Mouse (Mus musculus) neural tube, embryonic 11.5 days (tissue): ENCODE measurements around the gene Gm4869. TPM values are rescaled to one million over a fixed set of nuclear protein-coding genes. Genes with fewer than 3 reads are reported as not detected.

Source experiments
- ATAC-seq: fragments of 200-750 bp; cut with Nextera tagmentation; 2 replicates; pipeline ENCODE4 v1.8.0; 2017; ENCODE audit warnings: moderate number of reproducible peaks, mild to moderate bottlenecking, moderate TSS enrichment, moderate library complexity; ENCODE audit not compliant: insufficient read depth, low FRiP score, low TSS enrichment
- DNase-seq: peaks from one replicate; pipeline ENCODE4 v3.0.0-alpha.2; 2015; ENCODE audit warnings: low spot score
- H3K27ac ChIP-seq: fragments of 300-500 bp; sonication (generic); 2 replicates; pipeline ENCODE4 v1.5.1; 2014; ENCODE audit warnings: low read depth, mild to moderate bottlenecking, low read length
- H3K27me3 ChIP-seq: fragments of 300-500 bp; sonication (generic); 2 replicates; pipeline ENCODE4 v1.6.1; 2014; ENCODE audit warnings: mild to moderate bottlenecking, low read length, mixed read lengths; ENCODE audit not compliant: control insufficient read depth, insufficient read depth
- H3K36me3 ChIP-seq: fragments of 300-500 bp; sonication (generic); 2 replicates; pipeline ENCODE4 v1.6.1; 2014; ENCODE audit warnings: mild to moderate bottlenecking, low read length, moderate library complexity, mixed read lengths; ENCODE audit not compliant: control insufficient read depth, insufficient read depth
- H3K4me1 ChIP-seq: fragments of 300-500 bp; sonication (generic); 2 replicates; pipeline ENCODE4 v1.6.1; 2014; ENCODE audit warnings: low read length, mixed read lengths; ENCODE audit not compliant: control insufficient read depth, insufficient read depth
- H3K4me2 ChIP-seq: fragments of 300-500 bp; sonication (generic); 2 replicates; pipeline ENCODE4 v1.6.1; 2014; ENCODE audit warnings: low read depth, mild to moderate bottlenecking, moderate library complexity
- H3K4me3 ChIP-seq: fragments of 300-500 bp; sonication (generic); 2 replicates; pipeline ENCODE4 v1.5.1; 2014; ENCODE audit warnings: low read depth, low read length
- H3K9ac ChIP-seq: fragments of 300-500 bp; sonication (generic); 2 replicates; pipeline ENCODE4 v1.6.1; 2014; ENCODE audit warnings: mild to moderate bottlenecking, low read length
- H3K9me3 ChIP-seq: fragments of 300-500 bp; sonication (generic); 2 replicates; pipeline ENCODE4 v1.6.1; 2016; ENCODE audit warnings: low read length; ENCODE audit not compliant: control insufficient read depth
- WGBS: fragments of 180-500 bp; shearing (Covaris S2); extraction: QIAGEN DNeasy Blood & Tissue Kit; methylation state at CpG from one replicate; pipeline ENCODE4 v1.1.7; 2014; 5-methylcytosine and 5-hydroxymethylcytosine counted together
- polyA plus RNA-seq: library from polyadenylated mRNA; unstranded; fragments of >200 nt; fragmentation: Nextera tagmentation; extraction: Ambion mirVana; gene quantifications from 2 replicates; pipeline ENCODE4 v1.2.1, GENCODE M21; 2014

Gene Gm4869
- polyA plus RNA-seq, result not detected in 2 replicates

- no peaks in the 10 kb centered on the region for H3K9me3 ChIP-seq
- WGBS, result 92% methylated on average over 5 of the region's 5 CpGs
- no peaks in the 10 kb centered on the region for H3K27me3 ChIP-seq
- no peak within 1 kb of the TSS for H3K4me2 ChIP-seq
- ATAC-seq (no peak), DNase-seq (no peak)
- H3K9ac ChIP-seq, result no peak within 1 kb of the TSS
- H3K27ac ChIP-seq, result no peak within 1 kb of the TSS
- H3K4me3 ChIP-seq, result no peak within 1 kb of the TSS
- H3K4me1 ChIP-seq, result no peaks in the 10 kb centered on the region
- H3K36me3 ChIP-seq, result peaks cover 16% of the 10 kb centered on the region
Measured at GRCm38 (mm10) chr5:140445345-140445744, at the start of gene Gm4869. Gm4869 (plus strand) TSS chr5:140445645.

- Histone ChIP-seq H3K4me1 (no peaks in the 10 kb centered on the region), H3K4me3 (no peak overlapping the region), H3K9ac (no peak overlapping the region), H3K4me2 (no peak overlapping the region), H3K9me3 (no peaks in the 10 kb centered on the region), H3K36me3 (no peaks in the 10 kb centered on the region), H3K27ac (no peak overlapping the region), H3K27me3 (no peaks in the 10 kb centered on the region)
- peak; percentile 28 for DNase-seq
- ATAC-seq, result no peak
- 72% methylated on average over 8 of the region's 8 CpGs for WGBS
Measured at GRCm38 (mm10) chr5:140396166-140396940, 49.1 kb upstream of the Gm4869 start.

GRCm38 (mm10) chr5:140402640-140403270 lies 42.7 kb upstream of the Gm4869 start:
- Histone ChIP-seq H3K4me1 (no peaks in the 10 kb centered on the region), H3K27me3 (no peaks in the 10 kb centered on the region), H3K9me3 (no peaks in the 10 kb centered on the region), H3K9ac (no peak overlapping the region), H3K4me2 (no peak overlapping the region), H3K27ac (no peak overlapping the region), H3K4me3 (no peak overlapping the region), H3K36me3 (no peaks in the 10 kb centered on the region)
- 85% methylated on average over 4 of the region's 4 CpGs for WGBS
- DNase-seq (no peak), ATAC-seq (no peak)

GRCm38 (mm10) chr5:140405126-140405525 lies 40.3 kb upstream of the Gm4869 start:
- no peak overlapping the region for H3K27ac ChIP-seq
- no peaks in the 10 kb centered on the region for H3K27me3 ChIP-seq
- H3K9me3 ChIP-seq, result no peaks in the 10 kb centered on the region
- H3K36me3 ChIP-seq, result no peaks in the 10 kb centered on the region
- ATAC-seq, result no peak
- no peaks in the 10 kb centered on the region for H3K4me1 ChIP-seq
- WGBS, result 73% methylated on average over 6 of the region's 6 CpGs
- DNase-seq, result no peak
- no peak overlapping the region for H3K9ac ChIP-seq
- H3K4me2 ChIP-seq, result no peak overlapping the region
- H3K4me3 ChIP-seq, result no peak overlapping the region

- no peaks in the 10 kb centered on the region for H3K27me3 ChIP-seq
- H3K4me2 ChIP-seq, result no peak overlapping the region
- H3K36me3 ChIP-seq, result no peaks in the 10 kb centered on the region
- ATAC-seq, result no peak
- no peaks in the 10 kb centered on the region for H3K4me1 ChIP-seq
- no peak overlapping the region for H3K4me3 ChIP-seq
- no peak overlapping the region for H3K27ac ChIP-seq
- H3K9me3 ChIP-seq, result no peaks in the 10 kb centered on the region
- H3K9ac ChIP-seq, result no peak overlapping the region
- DNase-seq, result no peak
- WGBS, result 76% methylated on average over 6 of the region's 6 CpGs
Measured at GRCm38 (mm10) chr5:140406666-140407065, 38.8 kb upstream of the Gm4869 start.

GRCm38 (mm10) chr5:140408801-140409200 lies 36.6 kb upstream of the Gm4869 start:
- no peaks in the 10 kb centered on the region for H3K9me3 ChIP-seq
- H3K4me3 ChIP-seq, result no peak overlapping the region
- ATAC-seq (no peak), DNase-seq (no peak)
- H3K9ac ChIP-seq, result no peak overlapping the region
- no peaks in the 10 kb centered on the region for H3K36me3 ChIP-seq
- no peak overlapping the region for H3K27ac ChIP-seq
- H3K27me3 ChIP-seq, result no peaks in the 10 kb centered on the region
- no peak overlapping the region for H3K4me2 ChIP-seq
- H3K4me1 ChIP-seq, result no peaks in the 10 kb centered on the region

- DNase-seq, result peak; percentile 40
- Histone ChIP-seq H3K4me3 (no peak overlapping the region), H3K4me2 (no peak overlapping the region), H3K27me3 (no peaks in the 10 kb centered on the region), H3K9me3 (no peaks in the 10 kb centered on the region), H3K27ac (no peak overlapping the region), H3K9ac (no peak overlapping the region), H3K4me1 (no peaks in the 10 kb centered on the region), H3K36me3 (no peaks in the 10 kb centered on the region)
- no peak for ATAC-seq
- WGBS, result 39% methylated on average over 8 of the region's 8 CpGs
Measured at GRCm38 (mm10) chr5:140411339-140411738, 34.1 kb upstream of the Gm4869 start.

- Histone ChIP-seq H3K4me2 (no peak overlapping the region), H3K27me3 (no peaks in the 10 kb centered on the region), H3K9me3 (no peaks in the 10 kb centered on the region), H3K36me3 (no peaks in the 10 kb centered on the region), H3K9ac (no peak overlapping the region), H3K4me3 (no peak overlapping the region), H3K4me1 (peaks cover 4% of the 10 kb centered on the region; the same call in 1 of the 2 replicates), H3K27ac (no peak overlapping the region)
- 74% methylated on average over 4 of the region's 4 CpGs for WGBS
- ATAC-seq (no peak), DNase-seq (no peak)
Measured at GRCm38 (mm10) chr5:140414647-140415046, 30.8 kb upstream of the Gm4869 start.

GRCm38 (mm10) chr5:140418106-140418488 lies 27.3 kb upstream of the Gm4869 start:
- Histone ChIP-seq H3K4me1 (peaks cover 20% of the 10 kb centered on the region), H3K9ac (peak overlapping the region; percentile 85), H3K9me3 (no peaks in the 10 kb centered on the region), H3K4me2 (peak overlapping the region; percentile 90), H3K27ac (peak overlapping the region; percentile 92), H3K27me3 (no peaks in the 10 kb centered on the region), H3K36me3 (0 out of 2 replicates have a peak, but pooled peaks cover 2% of the 10 kb centered on the region), H3K4me3 (peak overlapping the region; percentile 100)
- 2% methylated on average over 12 of the region's 12 CpGs for WGBS
- ATAC-seq (no peak), DNase-seq (no peak)
